Mouse (Mus musculus) stomach, postnatal 0 days (tissue): Measurements from ENCODE around the gene Irs3.

ENCODE experiments used
- CTCF ChIP-seq: IDR thresholded peaks from 2 replicates; pipeline ENCODE4 v1.5.1; 2016; ENCODE audit warnings: antibody characterized with exemption, low read depth, mild to moderate bottlenecking, moderate library complexity
- EP300 ChIP-seq: optimal IDR thresholded peaks from 2 replicates; pipeline ENCODE3; 2016; ENCODE audit warnings: antibody characterized with exemption

GRCm38 (mm10) chr5:137691881-137692280, 46.4 kb upstream of the Irs3 start:
- TF ChIP-seq CTCF: no peak
- no peak for TF ChIP-seq EP300
